Mouse (Mus musculus) megakaryocyte, embryonic 14.5 days (primary cell): Measurements from ENCODE around the gene Plekho1.
"Not testable (repeated sequence)": the region's sequence is repeated elsewhere in the genome, so short reads cannot be mapped to it uniquely, and the experiment has no call there.

Experiments used
- FLI1 ChIP-seq: IDR thresholded peaks from 2 replicates; pipeline ENCODE4 v1.6.1; 2012; ENCODE audit warnings: low read length, inconsistent platforms, mixed read lengths
- GATA1 ChIP-seq: IDR thresholded peaks from 3 replicates; pipeline ENCODE4 v1.6.1; 2012; ENCODE audit warnings: mixed read lengths, low read length, inconsistent platforms, borderline replicate concordance

DNA sequence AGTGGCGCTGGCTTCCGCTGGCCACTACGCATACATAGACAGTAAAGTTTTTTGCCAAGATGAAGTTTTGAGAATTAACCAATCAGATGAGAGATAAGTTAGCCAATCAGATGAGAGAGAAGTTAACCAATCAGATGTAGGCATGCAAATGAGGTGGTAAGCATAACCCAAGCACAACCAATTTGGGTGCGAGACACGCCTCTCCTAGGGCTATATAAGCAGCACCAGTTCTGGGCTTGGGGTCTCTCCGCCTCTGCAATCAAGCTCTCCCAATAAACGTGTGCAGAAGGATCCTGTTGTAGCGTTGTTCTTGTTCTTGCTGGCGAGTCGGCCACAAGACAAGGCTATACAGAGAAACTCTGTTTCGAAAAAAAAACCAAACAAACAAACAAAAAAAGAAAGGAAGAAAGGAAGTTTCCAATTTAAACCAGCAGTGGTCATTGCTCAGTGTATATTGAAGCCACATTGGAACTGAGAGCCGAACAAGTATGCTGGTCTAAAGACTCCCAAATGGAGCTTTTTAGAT lies 41.1 kb downstream of the Plekho1 start:
- not testable (repeated sequence) for TF ChIP-seq GATA1, FLI1
